ENCODE assay signal across 9 mouse cellular contexts in the genomic region with DNA sequence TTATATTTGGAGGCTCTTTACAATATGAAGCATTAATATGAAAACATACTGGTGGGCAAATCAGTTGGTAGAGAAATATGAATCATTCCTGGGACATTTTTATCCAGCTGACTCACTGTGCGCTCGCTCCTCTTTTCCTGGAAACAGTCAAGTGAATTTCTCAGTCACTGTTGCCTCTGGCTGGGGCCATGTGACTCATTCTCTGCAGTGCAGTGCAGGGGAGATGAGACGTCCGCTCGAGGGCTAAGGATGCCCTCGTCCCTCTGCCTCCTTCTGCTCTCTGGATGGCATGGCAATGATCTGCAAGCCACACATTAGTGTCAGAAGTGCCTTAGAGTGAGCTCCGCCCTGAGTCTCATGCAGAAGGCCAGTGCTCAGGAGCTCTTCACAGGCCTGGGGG. TPM values are rescaled to one million over a fixed set of nuclear protein-coding genes. Genes with fewer than 3 reads are reported as not detected.
DNase-seq lines count a peak whose midpoint lies in the region.
"Had no signal": no experiment of that assay in that cellular context is flagged by ENCODE, and none has a peak within 500 bp of the region (broad histone marks: within the 10 kb centered on the region; RNA-seq: fewer than 3 reads in every experiment).

No protein-coding gene starts in this region.

- intact Hi-C loops in heart, postnatal 10 days (cut with DNase I) = loop anchor here (5.0 kb wide), 1 partner anchor 88 kb away; no protein-coding TSS in a partner anchor

- peak; percentile 3 for DNase-seq in ovary, adult 18-20 months (ENCODE audit: low spot score)
- no peak for DNase-seq in ovary, postnatal 14 days (ENCODE audit: low spot score)
- peak; percentile 51 for DNase-seq in adrenal gland, postnatal 25 days
- DNase-seq in kidney, postnatal 14 days = peak; percentile 37
- DNase-seq in right cerebral cortex, postnatal 25 days = peak; percentile 69
- no peak for DNase-seq in heart, adult 18-20 months
- DNase-seq in retina, postnatal 1 day = no peak
- DNase-seq in heart, postnatal 10 days = no peak
- DNase-seq: thymus, postnatal 36 days had no signal

RNA-seq across cellular contexts. Expression of gene Acsl1, which starts 41.0 kb away (rescaled TPM):
- 295 and 361 TPM in 2 replicates for total RNA-seq in adrenal gland, postnatal 25 days (2021)
- 100 to 1,000 TPM; 940 to 953 TPM for total RNA-seq in heart, adult 18-20 months (2021)
- 100 to 1,000 TPM; 855 to 861 TPM for total RNA-seq in heart, postnatal 10 days (2021)

Comparison
In these comparisons a context has a peak if more than half of its experiments do, and no peak if none do; other contexts are left out.
1. DNase-seq: peak in ovary, adult 18-20 months (single experiment), adrenal gland, postnatal 25 days (single experiment), kidney, postnatal 14 days (single experiment) and right cerebral cortex, postnatal 25 days (single experiment); none in ovary, postnatal 14 days (single experiment), heart, adult 18-20 months (0 of 2), retina, postnatal 1 day (single experiment) and heart, postnatal 10 days (0 of 2).